Mouse (Mus musculus): ENCODE results near the gene Asap3. TPM values are rescaled to one million over a fixed set of nuclear protein-coding genes. Genes with fewer than 3 reads are reported as not detected.

The Asap3 gene
- polyA plus RNA-seq, 1 experiment from 2014 or later, result 6.4 TPM

GRCm38 (mm10) chr4:136210931-136211330, 4.8 kb downstream of the Asap3 start:
- no peak overlapping the region for H3K4me2 ChIP-seq
- no peak overlapping the region for H3K9ac ChIP-seq
- 80% methylated on average over 9 of the region's 9 CpGs for WGBS
- H3K27me3 ChIP-seq, result 0 out of 2 replicates have a peak, but pooled peaks cover 17% of the 10 kb centered on the region
- no peaks in the 10 kb centered on the region for H3K9me3 ChIP-seq
- no peak overlapping the region for H3K27ac ChIP-seq
- peaks cover 12% of the 10 kb centered on the region for H3K4me1 ChIP-seq
- H3K36me3 ChIP-seq (replicated peaks), result no peaks in the 10 kb centered on the region
- ATAC-seq (ENCODE audit: low FRiP score), result no peak
- H3K4me3 ChIP-seq (replicated peaks), result no peak overlapping the region

GRCm38 (mm10) chr4:136213629-136214028, 7.5 kb downstream of the Asap3 start:
- no peak overlapping the region for H3K4me2 ChIP-seq
- no peak overlapping the region for H3K27ac ChIP-seq
- H3K9ac ChIP-seq, result no peak overlapping the region
- H3K36me3 ChIP-seq (replicated peaks), result no peaks in the 10 kb centered on the region
- peaks cover 5% of the 10 kb centered on the region for H3K4me1 ChIP-seq
- ATAC-seq (ENCODE audit: low FRiP score), result no peak
- no peaks in the 10 kb centered on the region for H3K9me3 ChIP-seq
- 77% methylated on average over 7 of the region's 7 CpGs for WGBS
- H3K4me3 ChIP-seq (replicated peaks), result no peak overlapping the region
- H3K27me3 ChIP-seq, result 0 out of 2 replicates have a peak, but pooled peaks cover 3% of the 10 kb centered on the region

GRCm38 (mm10) chr4:136214828-136215227, 8.7 kb downstream of the Asap3 start:
- no peak overlapping the region for H3K9ac ChIP-seq
- ATAC-seq (ENCODE audit: low FRiP score), result no peak
- peaks cover 11% of the 10 kb centered on the region for H3K27me3 ChIP-seq
- H3K4me3 ChIP-seq (replicated peaks), result no peak overlapping the region
- 88% methylated on average over 8 of the region's 8 CpGs for WGBS
- peaks cover 15% of the 10 kb centered on the region for H3K4me1 ChIP-seq
- H3K9me3 ChIP-seq, result no peaks in the 10 kb centered on the region
- H3K27ac ChIP-seq, result no peak overlapping the region
- no peaks in the 10 kb centered on the region for H3K36me3 ChIP-seq (replicated peaks)
- no peak overlapping the region for H3K4me2 ChIP-seq

GRCm38 (mm10) chr4:136215576-136215975, 9.4 kb downstream of the Asap3 start:
- no peak overlapping the region for H3K4me3 ChIP-seq (replicated peaks)
- peaks cover 23% of the 10 kb centered on the region for H3K4me1 ChIP-seq
- H3K9me3 ChIP-seq, result no peaks in the 10 kb centered on the region
- 91% methylated on average over 8 of the region's 8 CpGs for WGBS
- peaks cover 17% of the 10 kb centered on the region for H3K27me3 ChIP-seq
- no peak for ATAC-seq (ENCODE audit: low FRiP score)
- no peaks in the 10 kb centered on the region for H3K36me3 ChIP-seq (replicated peaks)
- no peak overlapping the region for H3K9ac ChIP-seq
- H3K4me2 ChIP-seq, result no peak overlapping the region
- H3K27ac ChIP-seq, result no peak overlapping the region

DNA sequence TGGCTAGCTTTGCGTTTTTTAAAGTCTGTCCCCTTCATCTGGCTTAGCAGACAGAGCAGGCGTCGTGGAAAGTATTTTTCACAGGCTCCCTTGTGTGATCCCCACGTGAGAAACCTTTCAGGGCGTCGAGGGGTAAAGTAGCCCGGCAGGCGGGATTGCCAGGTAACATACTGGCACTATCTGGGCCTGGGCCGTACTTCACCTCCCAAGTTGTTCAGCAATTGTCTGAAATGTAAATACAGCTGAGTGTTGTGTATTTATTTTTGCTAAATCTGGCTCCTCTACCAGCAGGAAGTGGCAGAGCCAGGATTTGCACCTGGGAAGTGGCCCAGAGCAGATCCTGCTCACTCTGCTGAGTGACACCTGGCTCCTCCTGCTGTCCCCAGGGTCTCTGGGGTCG, 10.9 kb downstream of the Asap3 start:
- H3K9ac ChIP-seq, result no peak overlapping the region
- WGBS, result 74% methylated on average over 10 of the region's 10 CpGs
- no peaks in the 10 kb centered on the region for H3K9me3 ChIP-seq
- peaks cover 26% of the 10 kb centered on the region for H3K4me1 ChIP-seq
- no peak overlapping the region for H3K27ac ChIP-seq
- ATAC-seq (ENCODE audit: low FRiP score), result no peak
- no peak overlapping the region for H3K4me2 ChIP-seq
- no peak overlapping the region for H3K4me3 ChIP-seq (replicated peaks)
- H3K27me3 ChIP-seq, result peaks cover 25% of the 10 kb centered on the region
- H3K36me3 ChIP-seq (replicated peaks), result no peaks in the 10 kb centered on the region

DNA sequence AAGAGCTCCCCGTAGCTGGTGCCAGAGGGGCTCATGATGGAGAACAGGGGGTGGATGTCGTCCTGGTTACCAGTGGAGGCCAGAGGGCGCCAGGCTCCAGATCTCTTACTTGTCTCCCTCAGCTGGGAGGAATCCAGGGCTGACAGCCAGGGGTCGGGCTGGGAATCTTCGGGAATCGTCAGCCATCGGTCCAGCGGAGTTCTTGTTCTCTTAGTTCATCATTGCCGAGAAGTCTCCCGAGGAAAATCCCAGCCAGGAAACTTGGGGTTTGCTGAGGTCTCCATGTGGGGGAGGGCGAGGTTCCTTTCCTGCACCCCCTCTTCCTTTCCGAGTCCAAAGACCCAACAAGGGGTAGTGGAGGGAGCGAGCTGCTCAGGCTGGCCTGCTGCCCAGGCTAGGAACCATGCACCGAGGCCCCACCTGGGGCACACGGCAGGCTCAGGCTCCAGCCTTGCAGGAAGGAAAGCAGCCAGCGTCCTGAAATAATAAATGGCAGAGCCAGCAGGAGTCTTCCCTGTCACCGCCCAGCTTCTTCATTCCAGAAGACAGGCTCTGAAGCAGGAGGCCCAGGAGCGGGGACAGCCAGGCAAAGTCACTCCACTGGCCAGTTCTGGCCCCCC, 12.5 kb downstream of the Asap3 start:
- Histone ChIP-seq H3K4me3 (replicated peaks) (no peak overlapping the region), H3K4me2 (peak overlapping the region; percentile 15), H3K9ac (peak overlapping the region; percentile 22; the same call in 1 of the 2 replicates), H3K27me3 (peaks cover 25% of the 10 kb centered on the region), H3K36me3 (replicated peaks) (no peaks in the 10 kb centered on the region), H3K9me3 (no peaks in the 10 kb centered on the region), H3K4me1 (peaks cover 32% of the 10 kb centered on the region), H3K27ac (peak overlapping the region; percentile 22; the same call in 1 of the 2 replicates)
- ATAC-seq (ENCODE audit: low FRiP score), result no peak
- WGBS, result 12% methylated on average over 18 of the region's 18 CpGs

GRCm38 (mm10) chr4:136220133-136220775, 14.1 kb downstream of the Asap3 start:
- Histone ChIP-seq H3K4me2 (peak overlapping the region; percentile 22; the same call in 1 of the 2 replicates), H3K27me3 (peaks cover 25% of the 10 kb centered on the region), H3K4me1 (peaks cover 45% of the 10 kb centered on the region), H3K9ac (no peak overlapping the region; the same call in 1 of the 2 replicates), H3K36me3 (replicated peaks) (no peaks in the 10 kb centered on the region), H3K4me3 (replicated peaks) (no peak overlapping the region), H3K27ac (no peak overlapping the region), H3K9me3 (no peaks in the 10 kb centered on the region)
- ATAC-seq (ENCODE audit: low FRiP score), result no peak
- 7% methylated on average over 17 of the region's 17 CpGs for WGBS

DNA sequence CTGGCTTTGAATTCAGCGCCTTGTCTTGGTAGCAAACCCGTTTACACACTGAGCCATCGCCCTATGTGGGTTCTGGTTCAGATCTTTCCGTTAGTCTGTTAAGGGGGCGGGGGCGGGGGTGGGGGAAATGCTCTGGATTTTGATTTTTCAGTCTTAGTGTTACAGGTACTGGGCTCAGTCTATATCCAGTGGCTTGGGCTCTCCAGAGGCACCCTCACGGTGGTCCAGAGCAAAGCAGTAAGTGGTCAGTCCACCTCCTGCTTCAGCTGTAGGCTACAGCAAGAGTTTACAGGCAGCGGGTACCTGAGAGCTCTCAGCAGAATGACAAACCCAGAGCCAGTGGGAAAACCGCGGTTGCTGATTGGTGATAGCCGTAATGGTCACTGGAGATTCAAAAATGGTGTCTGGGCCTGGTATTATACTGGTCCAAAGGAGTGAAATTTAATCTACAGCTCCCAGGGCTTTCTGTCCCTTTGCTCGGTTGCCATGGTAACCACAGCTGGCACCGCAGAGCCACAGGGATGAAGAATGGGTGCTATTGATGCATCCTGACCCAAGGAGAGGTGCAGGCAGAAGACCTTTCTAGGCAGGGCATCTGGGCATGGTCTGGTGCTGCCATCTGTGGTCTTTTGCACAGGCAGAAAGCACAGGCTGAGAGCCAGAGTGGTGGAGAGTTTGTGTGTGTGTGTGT, 17.5 kb downstream of the Asap3 start:
- peaks cover 25% of the 10 kb centered on the region for H3K27me3 ChIP-seq
- peak overlapping the region; percentile 25 for H3K4me2 ChIP-seq
- H3K4me3 ChIP-seq (replicated peaks), result no peak overlapping the region
- H3K9ac ChIP-seq, result 0 out of 2 replicates have a peak overlapping the region, but pooled peaks have one; percentile 21
- H3K9me3 ChIP-seq, result no peaks in the 10 kb centered on the region
- peaks cover 40% of the 10 kb centered on the region for H3K4me1 ChIP-seq
- H3K27ac ChIP-seq, result peak overlapping the region; percentile 77
- no peaks in the 10 kb centered on the region for H3K36me3 ChIP-seq (replicated peaks)
- 53% methylated on average over 13 of the region's 13 CpGs for whole genome bisulfite sequencing
- peak; percentile 82 for ATAC-seq (ENCODE audit: low FRiP score)

DNA sequence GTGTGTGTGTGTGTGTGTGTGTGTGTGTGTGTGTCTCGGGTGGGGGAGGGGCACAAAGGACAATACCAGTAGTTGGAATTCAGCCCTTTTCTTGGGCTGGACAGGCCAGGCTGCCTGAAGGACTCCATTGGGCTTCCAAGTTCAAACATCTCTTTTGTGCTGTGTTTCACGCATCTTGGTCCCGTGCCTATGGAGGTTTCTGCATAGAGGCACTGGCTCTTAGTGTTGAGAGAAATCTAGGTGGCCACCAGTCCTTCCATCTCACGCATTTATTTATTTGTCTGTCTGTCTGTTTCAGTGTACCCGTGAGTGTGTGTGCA, 18.0 kb downstream of the Asap3 start:
- 47% methylated on average over 4 of the region's 5 CpGs for WGBS
- H3K9me3 ChIP-seq, result no peaks in the 10 kb centered on the region
- 0 out of 2 replicates have a peak overlapping the region, but pooled peaks have one; percentile 21 for H3K9ac ChIP-seq
- no peaks in the 10 kb centered on the region for H3K36me3 ChIP-seq (replicated peaks)
- H3K4me2 ChIP-seq, result peak overlapping the region; percentile 25
- no peak overlapping the region for H3K4me3 ChIP-seq (replicated peaks)
- H3K4me1 ChIP-seq, result peaks cover 35% of the 10 kb centered on the region
- 0 out of 2 replicates have a peak, but pooled peaks have one; percentile 9 for ATAC-seq (ENCODE audit: low FRiP score)
- peaks cover 20% of the 10 kb centered on the region for H3K27me3 ChIP-seq
- peak overlapping the region; percentile 77 for H3K27ac ChIP-seq

DNA sequence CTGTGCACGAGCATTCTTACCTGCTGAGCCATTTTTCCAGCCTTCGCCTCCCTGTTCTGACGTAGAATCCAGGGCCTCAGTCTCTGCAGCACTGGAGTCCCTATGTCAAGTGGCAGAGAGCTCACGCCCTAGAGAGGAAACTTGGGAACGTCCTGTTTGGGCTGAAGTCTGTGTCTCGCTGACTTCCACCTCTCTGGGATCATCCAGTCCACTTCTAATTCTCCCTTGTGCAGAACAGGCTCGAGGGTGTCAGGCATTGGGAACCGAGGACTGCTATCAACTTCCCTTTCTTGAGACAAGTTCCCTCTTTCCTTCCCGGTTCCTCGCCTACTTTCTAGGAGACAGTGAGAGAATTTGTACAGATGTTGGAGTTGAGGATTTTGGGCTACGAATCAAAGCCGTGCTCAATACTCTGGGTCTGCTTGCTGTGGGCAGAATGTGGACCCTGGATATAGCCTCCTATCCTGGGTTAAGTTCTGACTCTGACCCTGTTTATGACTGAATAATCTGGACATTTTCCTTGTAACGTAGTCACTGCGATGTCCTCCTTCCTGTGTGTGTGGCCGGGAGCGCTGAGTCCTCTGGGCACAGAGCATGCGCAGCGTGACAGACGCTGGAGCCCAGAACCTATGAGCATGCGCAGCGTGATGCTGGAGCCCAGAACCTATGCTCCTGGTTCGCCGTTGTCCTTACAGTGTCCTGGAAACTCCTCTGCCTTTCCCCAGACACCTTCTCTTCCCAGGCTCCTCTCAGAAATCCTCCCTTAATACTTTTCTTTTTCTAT, 18.7 kb downstream of the Asap3 start:
- Histone ChIP-seq H3K4me1 (peaks cover 30% of the 10 kb centered on the region), H3K9me3 (no peaks in the 10 kb centered on the region), H3K27ac (peak overlapping the region; percentile 77), H3K36me3 (replicated peaks) (no peaks in the 10 kb centered on the region), H3K4me3 (replicated peaks) (no peak overlapping the region), H3K27me3 (peaks cover 13% of the 10 kb centered on the region), H3K4me2 (no peak overlapping the region), H3K9ac (no peak overlapping the region)
- WGBS, result 82% methylated on average over 23 of the region's 23 CpGs
- no peak for ATAC-seq (ENCODE audit: low FRiP score)

- no peaks in the 10 kb centered on the region for H3K27me3 ChIP-seq
- no peak for ATAC-seq (ENCODE audit: low FRiP score)
- 87% methylated on average over 7 of the region's 7 CpGs for WGBS
These were observed 21.2 kb downstream of the Asap3 start for GRCm38 (mm10) chr4:136227408-136227807.

GRCm38 (mm10) chr4:136228640-136229039, 22.5 kb downstream of the Asap3 start:
- Histone ChIP-seq H3K4me3 (replicated peaks) (no peak overlapping the region), H3K9me3 (no peaks in the 10 kb centered on the region), H3K27ac (no peak overlapping the region), H3K4me1 (peaks cover 21% of the 10 kb centered on the region), H3K4me2 (no peak overlapping the region), H3K9ac (no peak overlapping the region), H3K36me3 (replicated peaks) (no peaks in the 10 kb centered on the region), H3K27me3 (no peaks in the 10 kb centered on the region)
- WGBS, result 83% methylated on average over 5 of the region's 5 CpGs
- ATAC-seq (ENCODE audit: low FRiP score), result no peak

More at GRCm38 (mm10) chr4:136227408-136227807, 21.2 kb downstream of the Asap3 start:
- Histone ChIP-seq H3K27ac (no peak overlapping the region), H3K4me1 (peaks cover 19% of the 10 kb centered on the region), H3K36me3 (replicated peaks) (no peaks in the 10 kb centered on the region), H3K9ac (no peak overlapping the region), H3K4me3 (replicated peaks) (no peak overlapping the region), H3K9me3 (no peaks in the 10 kb centered on the region), H3K4me2 (no peak overlapping the region)
